Mouse (Mus musculus): ENCODE results near the gene Cdh3.

- TF ChIP-seq POLR2A (IDR thresholded peaks at IDR 0.05; ENCODE audit: low read depth, low read length) (no peak), CTCF (conservative IDR thresholded peaks at IDR 0.05; ENCODE audit: insufficient read depth, insufficient read length, low read depth, low read length) (peak; percentile 78)
Observed at GRCm38 (mm10) chr8:106534449-106534848, 23.8 kb downstream of the Cdh3 start.

All from kidney, adult 2 months (tissue).